Mouse (Mus musculus): Measurements from ENCODE around the gene Rnpepl1. TPM values are rescaled to one million over a fixed set of nuclear protein-coding genes. Genes with fewer than 3 reads are reported as not detected.

Rnpepl1 gene
- total and polyA plus RNA-seq, 3 experiments = 66.1 to 107 (median 78.3) TPM

DNA sequence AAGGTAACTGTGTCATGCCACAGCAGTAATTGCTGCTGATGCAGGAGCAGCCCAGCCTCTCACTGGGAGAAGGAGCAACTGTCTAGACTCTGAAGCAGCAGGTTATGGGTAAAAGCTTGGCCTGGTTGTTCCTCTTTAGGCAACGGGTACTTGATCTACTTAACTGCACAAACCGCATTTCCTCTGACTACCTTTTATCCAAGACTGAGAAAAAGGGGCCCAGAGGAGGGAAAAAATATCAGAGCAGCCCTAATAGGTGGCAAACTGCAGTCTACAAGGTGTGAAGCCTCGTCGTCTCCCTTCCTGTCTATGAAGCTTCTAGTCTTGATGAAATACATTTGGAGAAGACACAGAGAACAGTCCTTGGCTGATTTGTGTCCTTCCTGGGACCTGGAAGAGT lies 23.0 kb downstream of the Rnpepl1 start:
- DNase-seq = no peak
- peaks cover 4% of the 10 kb centered on the region for H3K4me1 ChIP-seq (ENCODE audit: control insufficient read depth, insufficient read depth, low read length)
- intact Hi-C loops (cut with DNase I) = loop anchor here (1.0 to 10.0 kb wide), 3 partner anchors 26 to 541 kb away; partner anchors contain the start of genes Hdlbp, Pask and Ppp1r7
- H3K79me2 ChIP-seq (replicated peaks; ENCODE audit: control insufficient read depth, insufficient read depth, low read length) = no peaks in the 10 kb centered on the region
- H3K9ac ChIP-seq (ENCODE audit: low read depth, low read length) = peak overlapping the region; percentile 52
- TF ChIP-seq POLR2A (IDR thresholded peaks at IDR 0.05; ENCODE audit: insufficient read depth, low read depth, low read length) (no peak), EP300 (IDR thresholded peaks at IDR 0.05; ENCODE audit: insufficient read depth, low read depth, low read length) (no peak), CTCF (IDR thresholded peaks at IDR 0.05) (no peak)
- peak overlapping the region; percentile 68 for H3K4me3 ChIP-seq
- H3K27me3 ChIP-seq (ENCODE audit: control insufficient read depth, insufficient read depth, low read length) = no peaks in the 10 kb centered on the region
- peak overlapping the region; percentile 92 for H3K27ac ChIP-seq
- WGBS = 78% methylated on average over 4 of the region's 4 CpGs
- no peaks in the 10 kb centered on the region for H3K36me3 ChIP-seq (ENCODE audit: control insufficient read depth, insufficient read depth, low read length)

- Histone ChIP-seq H3K27me3 (ENCODE audit: control insufficient read depth, insufficient read depth, low read length) (no peaks in the 10 kb centered on the region), H3K79me2 (replicated peaks; ENCODE audit: control insufficient read depth, insufficient read depth, low read length) (no peaks in the 10 kb centered on the region), H3K36me3 (ENCODE audit: control insufficient read depth, insufficient read depth, low read length) (no peaks in the 10 kb centered on the region), H3K4me3 (peak within 1 kb of the TSS; percentile 68), H3K4me1 (ENCODE audit: control insufficient read depth, insufficient read depth, low read length) (peaks cover 4% of the 10 kb centered on the region), H3K27ac (peak within 1 kb of the TSS; percentile 92), H3K9ac (ENCODE audit: low read depth, low read length) (peak within 1 kb of the TSS; percentile 60)
- TF ChIP-seq POLR2A (IDR thresholded peaks at IDR 0.05; ENCODE audit: insufficient read depth, low read depth, low read length) (peak; percentile 91), EP300 (IDR thresholded peaks at IDR 0.05; ENCODE audit: insufficient read depth, low read depth, low read length) (peak; percentile 93), CTCF (IDR thresholded peaks at IDR 0.05) (peak; percentile 27)
- under 1% methylated on average over 45 of the region's 45 CpGs for WGBS
- intact Hi-C loops (cut with DNase I) = loop anchor here (1.0 to 10.0 kb wide), 3 partner anchors 27 to 540 kb away; partner anchors contain the start of genes Hdlbp, Pask and Ppp1r7
- DNase-seq = peak; percentile 94 to 97
Observed at GRCm38 (mm10) chr1:92934182-92934827, 23.7 kb downstream of the Rnpepl1 start, which contains the start of gene Capn10. TSS of gene Capn10 (plus strand) at chr1:92934376.

DNA sequence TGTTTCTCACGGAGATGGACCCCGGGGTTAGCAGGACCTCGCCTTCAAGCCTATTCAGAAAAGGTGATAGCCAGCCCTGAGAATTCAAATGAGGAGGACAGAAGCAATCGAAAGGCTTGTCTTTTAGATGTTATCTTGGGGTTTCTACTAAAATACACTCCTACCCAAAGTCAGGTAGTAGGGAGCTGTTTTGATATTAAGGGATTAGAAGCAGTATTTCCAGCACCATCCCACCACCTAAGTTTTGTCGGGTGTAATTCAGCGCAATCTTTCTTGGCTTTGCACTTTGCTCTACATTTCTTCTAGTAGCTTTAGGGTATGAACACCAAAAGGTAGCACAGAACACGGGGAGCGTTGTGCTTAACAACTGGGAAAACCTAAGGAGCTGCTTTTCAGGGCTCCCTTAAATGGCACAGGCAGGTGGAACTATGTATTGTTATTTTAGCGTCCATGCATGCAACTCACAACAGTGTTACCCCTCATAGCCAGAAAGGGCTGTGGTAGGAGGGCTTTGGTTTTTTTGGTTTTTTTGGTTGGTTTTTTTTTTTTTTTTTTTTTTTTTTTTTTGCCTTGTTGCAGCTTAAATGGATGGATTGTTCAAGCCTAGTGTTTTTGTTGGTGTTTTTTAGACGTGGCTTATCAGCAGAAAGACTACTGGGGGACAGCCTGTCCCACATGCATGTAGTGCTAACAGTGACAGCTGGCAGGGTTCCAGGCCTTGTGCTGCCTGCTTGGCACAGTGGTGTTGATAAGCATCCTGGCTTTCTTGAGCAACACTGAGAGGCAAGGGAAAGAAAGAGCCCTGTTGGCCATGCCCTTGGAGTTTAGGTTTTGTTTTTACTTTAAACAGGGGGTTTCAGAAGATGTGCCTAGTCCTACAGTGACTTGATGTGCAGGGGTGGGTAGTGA lies 24.7 kb downstream of the Rnpepl1 start:
- H3K4me1 ChIP-seq (ENCODE audit: control insufficient read depth, insufficient read depth, low read length) = peaks cover 4% of the 10 kb centered on the region
- no peaks in the 10 kb centered on the region for H3K36me3 ChIP-seq (ENCODE audit: control insufficient read depth, insufficient read depth, low read length)
- DNase-seq = no peak
- H3K79me2 ChIP-seq (replicated peaks; ENCODE audit: control insufficient read depth, insufficient read depth, low read length) = no peaks in the 10 kb centered on the region
- H3K27ac ChIP-seq = peak overlapping the region; percentile 92
- no peaks in the 10 kb centered on the region for H3K27me3 ChIP-seq (ENCODE audit: control insufficient read depth, insufficient read depth, low read length)
- intact Hi-C loops (cut with DNase I) = loop anchor here (10.0 kb wide), 2 partner anchors 409 to 539 kb away; partner anchors contain the start of genes Hdlbp, Pask and Ppp1r7
- 9% methylated on average over 10 of the region's 10 CpGs for WGBS
- peak overlapping the region; percentile 68 for H3K4me3 ChIP-seq
- peak overlapping the region; percentile 54 for H3K9ac ChIP-seq (ENCODE audit: low read depth, low read length)
- TF ChIP-seq CTCF (IDR thresholded peaks at IDR 0.05) (no peak), POLR2A (IDR thresholded peaks at IDR 0.05; ENCODE audit: insufficient read depth, low read depth, low read length) (no peak), EP300 (IDR thresholded peaks at IDR 0.05; ENCODE audit: insufficient read depth, low read depth, low read length) (no peak)

- H3K36me3 ChIP-seq (ENCODE audit: control insufficient read depth, insufficient read depth, low read length) = no peaks in the 10 kb centered on the region
- 36% methylated on average over 2 of the region's 2 CpGs for WGBS
- H3K9ac ChIP-seq (ENCODE audit: low read depth, low read length) = no peak overlapping the region
- TF ChIP-seq CTCF (IDR thresholded peaks at IDR 0.05) = 0 out of 2 replicates have a peak, but pooled peaks have one; percentile 10
- TF ChIP-seq EP300 (IDR thresholded peaks at IDR 0.05; ENCODE audit: insufficient read depth, low read depth, low read length) = no peak
- TF ChIP-seq POLR2A (IDR thresholded peaks at IDR 0.05; ENCODE audit: insufficient read depth, low read depth, low read length) = no peak
- H3K27ac ChIP-seq = no peak overlapping the region
- no peak overlapping the region for H3K4me3 ChIP-seq
- H3K27me3 ChIP-seq (ENCODE audit: control insufficient read depth, insufficient read depth, low read length) = no peaks in the 10 kb centered on the region
- H3K4me1 ChIP-seq (ENCODE audit: control insufficient read depth, insufficient read depth, low read length) = peaks cover 4% of the 10 kb centered on the region
- no peaks in the 10 kb centered on the region for H3K79me2 ChIP-seq (replicated peaks; ENCODE audit: control insufficient read depth, insufficient read depth, low read length)
- intact Hi-C loops (cut with DNase I) = loop anchor here (10.0 kb wide), 2 partner anchors 409 to 539 kb away; partner anchors contain the start of genes Hdlbp, Pask and Ppp1r7
- DNase-seq = no peak
Observed at GRCm38 (mm10) chr1:92935977-92936376, 25.4 kb downstream of the Rnpepl1 start.

DNA sequence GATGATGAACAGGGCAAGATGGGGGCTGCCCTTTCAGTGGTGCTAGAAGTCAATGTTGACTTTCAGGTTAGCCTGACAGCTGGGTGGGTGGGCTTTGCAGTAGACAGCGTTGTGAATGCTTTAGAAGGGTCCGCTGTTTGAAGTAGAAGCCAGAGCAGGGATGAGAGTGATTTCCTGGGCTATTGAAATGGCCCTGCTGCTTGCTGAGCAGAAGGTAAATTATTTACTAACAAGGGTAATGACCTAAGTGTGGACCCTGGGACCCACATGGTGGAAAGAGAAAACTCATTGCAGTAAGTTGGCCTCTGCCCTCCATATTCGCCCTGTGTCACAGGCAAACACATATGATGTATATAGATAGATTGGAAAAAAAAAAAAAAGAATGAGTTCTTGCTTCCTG lies 25.9 kb downstream of the Rnpepl1 start:
- Histone ChIP-seq H3K27me3 (ENCODE audit: control insufficient read depth, insufficient read depth, low read length) (no peaks in the 10 kb centered on the region), H3K27ac (no peak overlapping the region), H3K79me2 (replicated peaks; ENCODE audit: control insufficient read depth, insufficient read depth, low read length) (no peaks in the 10 kb centered on the region), H3K4me3 (no peak overlapping the region), H3K9ac (ENCODE audit: low read depth, low read length) (no peak overlapping the region), H3K4me1 (ENCODE audit: control insufficient read depth, insufficient read depth, low read length) (peaks cover 4% of the 10 kb centered on the region), H3K36me3 (ENCODE audit: control insufficient read depth, insufficient read depth, low read length) (no peaks in the 10 kb centered on the region)
- intact Hi-C loops (cut with DNase I) = loop anchor here (10.0 kb wide), 2 partner anchors 408 to 538 kb away; partner anchors contain the start of genes Hdlbp, Pask and Ppp1r7
- no peak for DNase-seq
- 88% methylated on average over 3 of the region's 3 CpGs for WGBS
- TF ChIP-seq EP300 (IDR thresholded peaks at IDR 0.05; ENCODE audit: insufficient read depth, low read depth, low read length) (no peak), POLR2A (IDR thresholded peaks at IDR 0.05; ENCODE audit: insufficient read depth, low read depth, low read length) (no peak), CTCF (IDR thresholded peaks at IDR 0.05) (no peak)
